Mouse (Mus musculus): ENCODE data around the gene Gas1. TPM values are rescaled to one million over a fixed set of nuclear protein-coding genes. Genes with fewer than 3 reads are reported as not detected.

Gas1 gene
- polyA plus RNA-seq, 1 experiment from 2014 or later: 62.4 TPM

- Histone ChIP-seq H3K27ac (replicated peaks) (no peak overlapping the region), H3K4me1 (replicated peaks; ENCODE audit: control insufficient read depth, insufficient read depth) (no peaks in the 10 kb centered on the region), H3K27me3 (ENCODE audit: control insufficient read depth, insufficient read depth, low read length) (no peaks in the 10 kb centered on the region), H3K9ac (ENCODE audit: low read length) (no peak overlapping the region), H3K4me3 (ENCODE audit: low read depth, low read length) (no peak overlapping the region), H3K4me2 (replicated peaks; ENCODE audit: low read depth) (no peak overlapping the region), H3K9me3 (ENCODE audit: control insufficient read depth, low read length) (no peaks in the 10 kb centered on the region), H3K36me3 (ENCODE audit: control insufficient read depth, insufficient read depth, low read length) (no peaks in the 10 kb centered on the region)
- ATAC-seq (ENCODE audit: low FRiP score, low TSS enrichment) (no peak), DNase-seq (ENCODE audit: low spot score) (no peak)
- TF ChIP-seq CTCF (IDR thresholded peaks at IDR 0.05; ENCODE audit: low read depth) (no peak), EP300 (optimal IDR thresholded peaks at IDR 0.05) (no peak)
- WGBS: 62% methylated on average over 7 of the region's 7 CpGs
Observed at GRCm38 (mm10) chr13:60213896-60214295, 36.7 kb upstream of the Gas1 start.

- 81% methylated on average over 6 of the region's 6 CpGs for WGBS
- no peak overlapping the region for H3K27ac ChIP-seq (replicated peaks)
Observed at GRCm38 (mm10) chr13:60207135-60207601, 30.0 kb upstream of the Gas1 start.

GRCm38 (mm10) chr13:60204746-60205145, 27.6 kb upstream of the Gas1 start:
- no peaks in the 10 kb centered on the region for H3K27me3 ChIP-seq (ENCODE audit: control insufficient read depth, insufficient read depth, low read length)

More at GRCm38 (mm10) chr13:60207135-60207601, 30.0 kb upstream of the Gas1 start:
- Histone ChIP-seq H3K9me3 (ENCODE audit: control insufficient read depth, low read length) (no peaks in the 10 kb centered on the region), H3K9ac (ENCODE audit: low read length) (no peak overlapping the region), H3K27me3 (ENCODE audit: control insufficient read depth, insufficient read depth, low read length) (no peaks in the 10 kb centered on the region), H3K4me2 (replicated peaks; ENCODE audit: low read depth) (no peak overlapping the region), H3K4me3 (ENCODE audit: low read depth, low read length) (no peak overlapping the region), H3K36me3 (ENCODE audit: control insufficient read depth, insufficient read depth, low read length) (no peaks in the 10 kb centered on the region), H3K4me1 (replicated peaks; ENCODE audit: control insufficient read depth, insufficient read depth) (no peaks in the 10 kb centered on the region)
- DNase-seq (ENCODE audit: low spot score): no peak
- TF ChIP-seq CTCF (IDR thresholded peaks at IDR 0.05; ENCODE audit: low read depth): no peak
- TF ChIP-seq EP300 (optimal IDR thresholded peaks at IDR 0.05): no peak
- ATAC-seq (ENCODE audit: low FRiP score, low TSS enrichment): no peak

GRCm38 (mm10) chr13:60193273-60193672, 16.1 kb upstream of the Gas1 start:
- Histone ChIP-seq H3K27ac (replicated peaks) (no peak overlapping the region), H3K4me3 (ENCODE audit: low read depth, low read length) (no peak overlapping the region), H3K4me1 (replicated peaks; ENCODE audit: control insufficient read depth, insufficient read depth) (no peaks in the 10 kb centered on the region), H3K9me3 (ENCODE audit: control insufficient read depth, low read length) (no peaks in the 10 kb centered on the region), H3K36me3 (ENCODE audit: control insufficient read depth, insufficient read depth, low read length) (no peaks in the 10 kb centered on the region), H3K27me3 (ENCODE audit: control insufficient read depth, insufficient read depth, low read length) (no peaks in the 10 kb centered on the region), H3K9ac (ENCODE audit: low read length) (no peak overlapping the region), H3K4me2 (replicated peaks; ENCODE audit: low read depth) (no peak overlapping the region)
- DNase-seq (ENCODE audit: low spot score): no peak
- WGBS: 13% methylated on average over 6 of the region's 6 CpGs
- no peak for ATAC-seq (ENCODE audit: low FRiP score, low TSS enrichment)
- TF ChIP-seq CTCF (IDR thresholded peaks at IDR 0.05; ENCODE audit: low read depth) (no peak), EP300 (optimal IDR thresholded peaks at IDR 0.05) (no peak)

More at GRCm38 (mm10) chr13:60204746-60205145, 27.6 kb upstream of the Gas1 start:
- no peak for TF ChIP-seq EP300 (optimal IDR thresholded peaks at IDR 0.05)
- no peak for TF ChIP-seq CTCF (IDR thresholded peaks at IDR 0.05; ENCODE audit: low read depth)
- Histone ChIP-seq H3K4me2 (replicated peaks; ENCODE audit: low read depth) (no peak overlapping the region), H3K9ac (ENCODE audit: low read length) (no peak overlapping the region), H3K27ac (replicated peaks) (no peak overlapping the region), H3K9me3 (ENCODE audit: control insufficient read depth, low read length) (no peaks in the 10 kb centered on the region), H3K4me3 (ENCODE audit: low read depth, low read length) (no peak overlapping the region), H3K4me1 (replicated peaks; ENCODE audit: control insufficient read depth, insufficient read depth) (no peaks in the 10 kb centered on the region), H3K36me3 (ENCODE audit: control insufficient read depth, insufficient read depth, low read length) (no peaks in the 10 kb centered on the region)
- no peak for ATAC-seq (ENCODE audit: low FRiP score, low TSS enrichment)
- DNase-seq (ENCODE audit: low spot score): no peak
- WGBS: 85% methylated on average over 6 of the region's 6 CpGs

GRCm38 (mm10) chr13:60189923-60190322, 12.8 kb upstream of the Gas1 start:
- no peak for TF ChIP-seq CTCF (IDR thresholded peaks at IDR 0.05; ENCODE audit: low read depth)
- TF ChIP-seq EP300 (optimal IDR thresholded peaks at IDR 0.05): no peak
- Histone ChIP-seq H3K4me2 (replicated peaks; ENCODE audit: low read depth) (no peak overlapping the region), H3K9ac (ENCODE audit: low read length) (no peak overlapping the region), H3K36me3 (ENCODE audit: control insufficient read depth, insufficient read depth, low read length) (no peaks in the 10 kb centered on the region), H3K9me3 (ENCODE audit: control insufficient read depth, low read length) (no peaks in the 10 kb centered on the region), H3K4me3 (ENCODE audit: low read depth, low read length) (no peak overlapping the region), H3K4me1 (replicated peaks; ENCODE audit: control insufficient read depth, insufficient read depth) (no peaks in the 10 kb centered on the region), H3K27me3 (ENCODE audit: control insufficient read depth, insufficient read depth, low read length) (no peaks in the 10 kb centered on the region), H3K27ac (replicated peaks) (no peak overlapping the region)
- WGBS: 56% methylated on average over 10 of the region's 10 CpGs
- DNase-seq (ENCODE audit: low spot score): no peak
- ATAC-seq (ENCODE audit: low FRiP score, low TSS enrichment): no peak

- 79% methylated on average over 8 of the region's 8 CpGs for WGBS
- H3K27ac ChIP-seq (replicated peaks): no peak overlapping the region
- no peak for TF ChIP-seq EP300 (optimal IDR thresholded peaks at IDR 0.05)
- no peak for TF ChIP-seq CTCF (IDR thresholded peaks at IDR 0.05; ENCODE audit: low read depth)
- DNase-seq (ENCODE audit: low spot score) (no peak), ATAC-seq (ENCODE audit: low FRiP score, low TSS enrichment) (no peak)
- H3K9ac ChIP-seq (ENCODE audit: low read length): no peak overlapping the region
- no peaks in the 10 kb centered on the region for H3K9me3 ChIP-seq (ENCODE audit: control insufficient read depth, low read length)
- H3K4me1 ChIP-seq (replicated peaks; ENCODE audit: control insufficient read depth, insufficient read depth): no peaks in the 10 kb centered on the region
- H3K4me3 ChIP-seq (ENCODE audit: low read depth, low read length): no peak overlapping the region
- H3K36me3 ChIP-seq (ENCODE audit: control insufficient read depth, insufficient read depth, low read length): no peaks in the 10 kb centered on the region
- H3K4me2 ChIP-seq (replicated peaks; ENCODE audit: low read depth): no peak overlapping the region
- H3K27me3 ChIP-seq (ENCODE audit: control insufficient read depth, insufficient read depth, low read length): no peaks in the 10 kb centered on the region
Observed at GRCm38 (mm10) chr13:60188952-60189351, 11.8 kb upstream of the Gas1 start.

Data from stomach, postnatal 0 days (tissue).